Mouse (Mus musculus): ENCODE results near the gene Zdhhc6. TPM values are rescaled to one million over a fixed set of nuclear protein-coding genes. Genes with fewer than 3 reads are reported as not detected.
A peak's percentile ranks its signal among the peaks of the same experiment; 100 is the strongest.

Gene Zdhhc6
- polyA plus RNA-seq, 1 experiment from 2014 or later: 106 TPM

GRCm38 (mm10) chr19:55290621-55291270 is 25.1 kb downstream of the Zdhhc6 start:
- H3K4me3 ChIP-seq (ENCODE audit: low read depth, low read length): no peak overlapping the region
- H3K27ac ChIP-seq (replicated peaks; ENCODE audit: low read depth, low read length): no peak overlapping the region
- H3K9ac ChIP-seq (replicated peaks; ENCODE audit: low read length): no peak overlapping the region
- DNase-seq (ENCODE audit: low spot score): no peak
- H3K4me2 ChIP-seq (ENCODE audit: low read depth, low read length): no peak overlapping the region
- H3K36me3 ChIP-seq (replicated peaks; ENCODE audit: control insufficient read depth, insufficient read depth, low read depth, low read length): no peaks in the 10 kb centered on the region; the same call in 1 of the 2 replicates
- H3K9me3 ChIP-seq (replicated peaks; ENCODE audit: control insufficient read depth, low read length): no peaks in the 10 kb centered on the region
- no peaks in the 10 kb centered on the region for H3K4me1 ChIP-seq (ENCODE audit: control insufficient read depth, insufficient read depth, low read length)
- WGBS: 85% methylated on average over 2 of the region's 2 CpGs
- ATAC-seq (replicated peaks; ENCODE audit: insufficient number of reproducible peaks, low FRiP score, low TSS enrichment, low read depth): no peak
- H3K27me3 ChIP-seq (ENCODE audit: control insufficient read depth, insufficient read depth, low read length): no peaks in the 10 kb centered on the region

- H3K9ac ChIP-seq (replicated peaks; ENCODE audit: low read length): no peak overlapping the region
- H3K4me2 ChIP-seq (ENCODE audit: low read depth, low read length): no peak overlapping the region
- DNase-seq (ENCODE audit: low spot score) (no peak), ATAC-seq (replicated peaks; ENCODE audit: insufficient number of reproducible peaks, low FRiP score, low TSS enrichment, low read depth) (no peak)
- H3K36me3 ChIP-seq (replicated peaks; ENCODE audit: control insufficient read depth, insufficient read depth, low read depth, low read length): no peaks in the 10 kb centered on the region
- no peak overlapping the region for H3K27ac ChIP-seq (replicated peaks; ENCODE audit: low read depth, low read length)
- no peaks in the 10 kb centered on the region for H3K4me1 ChIP-seq (ENCODE audit: control insufficient read depth, insufficient read depth, low read length)
- H3K4me3 ChIP-seq (ENCODE audit: low read depth, low read length): no peak overlapping the region
- no peaks in the 10 kb centered on the region for H3K9me3 ChIP-seq (replicated peaks; ENCODE audit: control insufficient read depth, low read length)
- no peaks in the 10 kb centered on the region for H3K27me3 ChIP-seq (ENCODE audit: control insufficient read depth, insufficient read depth, low read length)
Observed at GRCm38 (mm10) chr19:55288974-55289373, 26.9 kb downstream of the Zdhhc6 start.

GRCm38 (mm10) chr19:55286034-55286433 is 29.8 kb downstream of the Zdhhc6 start:
- ATAC-seq (replicated peaks; ENCODE audit: insufficient number of reproducible peaks, low FRiP score, low TSS enrichment, low read depth) (no peak), DNase-seq (ENCODE audit: low spot score) (no peak)
- H3K27me3 ChIP-seq (ENCODE audit: control insufficient read depth, insufficient read depth, low read length): no peaks in the 10 kb centered on the region
- H3K27ac ChIP-seq (replicated peaks; ENCODE audit: low read depth, low read length): no peak overlapping the region
- no peaks in the 10 kb centered on the region for H3K4me1 ChIP-seq (ENCODE audit: control insufficient read depth, insufficient read depth, low read length)
- 87% methylated on average over 4 of the region's 4 CpGs for WGBS
- H3K9ac ChIP-seq (replicated peaks; ENCODE audit: low read length): no peak overlapping the region
- H3K9me3 ChIP-seq (replicated peaks; ENCODE audit: control insufficient read depth, low read length): no peaks in the 10 kb centered on the region
- H3K36me3 ChIP-seq (replicated peaks; ENCODE audit: control insufficient read depth, insufficient read depth, low read depth, low read length): no peaks in the 10 kb centered on the region
- H3K4me2 ChIP-seq (ENCODE audit: low read depth, low read length): no peak overlapping the region
- no peak overlapping the region for H3K4me3 ChIP-seq (ENCODE audit: low read depth, low read length)

- no peak overlapping the region for H3K4me3 ChIP-seq (ENCODE audit: low read depth, low read length)
- WGBS: 89% methylated on average over 4 of the region's 4 CpGs
- no peaks in the 10 kb centered on the region for H3K9me3 ChIP-seq (replicated peaks; ENCODE audit: control insufficient read depth, low read length)
- DNase-seq (ENCODE audit: low spot score): no peak
- no peaks in the 10 kb centered on the region for H3K4me1 ChIP-seq (ENCODE audit: control insufficient read depth, insufficient read depth, low read length)
- ATAC-seq (replicated peaks; ENCODE audit: insufficient number of reproducible peaks, low FRiP score, low TSS enrichment, low read depth): no peak
- no peak overlapping the region for H3K9ac ChIP-seq (replicated peaks; ENCODE audit: low read length)
- H3K36me3 ChIP-seq (replicated peaks; ENCODE audit: control insufficient read depth, insufficient read depth, low read depth, low read length): no peaks in the 10 kb centered on the region
- no peak overlapping the region for H3K4me2 ChIP-seq (ENCODE audit: low read depth, low read length)
- H3K27me3 ChIP-seq (ENCODE audit: control insufficient read depth, insufficient read depth, low read length): no peaks in the 10 kb centered on the region
- no peak overlapping the region for H3K27ac ChIP-seq (replicated peaks; ENCODE audit: low read depth, low read length)
Observed at GRCm38 (mm10) chr19:55284093-55284492, 31.7 kb downstream of the Zdhhc6 start.

GRCm38 (mm10) chr19:55276770-55277169 is 39.1 kb downstream of the Zdhhc6 start:
- Histone ChIP-seq H3K36me3 (replicated peaks; ENCODE audit: control insufficient read depth, insufficient read depth, low read depth, low read length) (no peaks in the 10 kb centered on the region), H3K9me3 (replicated peaks; ENCODE audit: control insufficient read depth, low read length) (no peaks in the 10 kb centered on the region), H3K9ac (replicated peaks; ENCODE audit: low read length) (no peak overlapping the region), H3K4me1 (ENCODE audit: control insufficient read depth, insufficient read depth, low read length) (no peaks in the 10 kb centered on the region), H3K27me3 (ENCODE audit: control insufficient read depth, insufficient read depth, low read length) (no peaks in the 10 kb centered on the region), H3K4me3 (ENCODE audit: low read depth, low read length) (no peak overlapping the region), H3K4me2 (ENCODE audit: low read depth, low read length) (no peak overlapping the region), H3K27ac (replicated peaks; ENCODE audit: low read depth, low read length) (no peak overlapping the region)
- DNase-seq (ENCODE audit: low spot score) (no peak), ATAC-seq (replicated peaks; ENCODE audit: insufficient number of reproducible peaks, low FRiP score, low TSS enrichment, low read depth) (no peak)
- 91% methylated on average over 3 of the region's 3 CpGs for WGBS

GRCm38 (mm10) chr19:55276100-55276499 is 39.7 kb downstream of the Zdhhc6 start:
- Histone ChIP-seq H3K36me3 (replicated peaks; ENCODE audit: control insufficient read depth, insufficient read depth, low read depth, low read length) (no peaks in the 10 kb centered on the region), H3K4me2 (ENCODE audit: low read depth, low read length) (no peak overlapping the region), H3K4me1 (ENCODE audit: control insufficient read depth, insufficient read depth, low read length) (no peaks in the 10 kb centered on the region), H3K9ac (replicated peaks; ENCODE audit: low read length) (no peak overlapping the region), H3K9me3 (replicated peaks; ENCODE audit: control insufficient read depth, low read length) (no peaks in the 10 kb centered on the region), H3K4me3 (ENCODE audit: low read depth, low read length) (no peak overlapping the region), H3K27ac (replicated peaks; ENCODE audit: low read depth, low read length) (no peak overlapping the region), H3K27me3 (ENCODE audit: control insufficient read depth, insufficient read depth, low read length) (no peaks in the 10 kb centered on the region)
- no peak for DNase-seq (ENCODE audit: low spot score)
- WGBS: 85% methylated on average over 4 of the region's 4 CpGs
- no peak for ATAC-seq (replicated peaks; ENCODE audit: insufficient number of reproducible peaks, low FRiP score, low TSS enrichment, low read depth)

GRCm38 (mm10) chr19:55273340-55273739 is 42.5 kb downstream of the Zdhhc6 start:
- Histone ChIP-seq H3K9me3 (replicated peaks; ENCODE audit: control insufficient read depth, low read length) (no peaks in the 10 kb centered on the region), H3K36me3 (replicated peaks; ENCODE audit: control insufficient read depth, insufficient read depth, low read depth, low read length) (no peaks in the 10 kb centered on the region), H3K9ac (replicated peaks; ENCODE audit: low read length) (no peak overlapping the region), H3K4me1 (ENCODE audit: control insufficient read depth, insufficient read depth, low read length) (no peaks in the 10 kb centered on the region), H3K4me2 (ENCODE audit: low read depth, low read length) (no peak overlapping the region), H3K4me3 (ENCODE audit: low read depth, low read length) (no peak overlapping the region), H3K27me3 (ENCODE audit: control insufficient read depth, insufficient read depth, low read length) (no peaks in the 10 kb centered on the region), H3K27ac (replicated peaks; ENCODE audit: low read depth, low read length) (no peak overlapping the region)
- DNase-seq (ENCODE audit: low spot score) (no peak), ATAC-seq (replicated peaks; ENCODE audit: insufficient number of reproducible peaks, low FRiP score, low TSS enrichment, low read depth) (no peak)
- 81% methylated on average over 6 of the region's 6 CpGs for WGBS

- H3K4me3 ChIP-seq (ENCODE audit: low read depth, low read length): no peak overlapping the region
- peak; percentile 32 for DNase-seq (ENCODE audit: low spot score)
- H3K27me3 ChIP-seq (ENCODE audit: control insufficient read depth, insufficient read depth, low read length): no peaks in the 10 kb centered on the region
- H3K9ac ChIP-seq (replicated peaks; ENCODE audit: low read length): no peak overlapping the region
- H3K4me1 ChIP-seq (ENCODE audit: control insufficient read depth, insufficient read depth, low read length): no peaks in the 10 kb centered on the region
- no peaks in the 10 kb centered on the region for H3K9me3 ChIP-seq (replicated peaks; ENCODE audit: control insufficient read depth, low read length)
- WGBS: 46% methylated on average over 3 of the region's 3 CpGs
- ATAC-seq (replicated peaks; ENCODE audit: insufficient number of reproducible peaks, low FRiP score, low TSS enrichment, low read depth): no peak
- H3K36me3 ChIP-seq (replicated peaks; ENCODE audit: control insufficient read depth, insufficient read depth, low read depth, low read length): no peaks in the 10 kb centered on the region
- no peak overlapping the region for H3K4me2 ChIP-seq (ENCODE audit: low read depth, low read length)
- no peak overlapping the region for H3K27ac ChIP-seq (replicated peaks; ENCODE audit: low read depth, low read length)
Observed at GRCm38 (mm10) chr19:55271448-55271847, 44.4 kb downstream of the Zdhhc6 start.
